14 mouse cellular contexts compared by ENCODE assay signal in the genomic region with DNA sequence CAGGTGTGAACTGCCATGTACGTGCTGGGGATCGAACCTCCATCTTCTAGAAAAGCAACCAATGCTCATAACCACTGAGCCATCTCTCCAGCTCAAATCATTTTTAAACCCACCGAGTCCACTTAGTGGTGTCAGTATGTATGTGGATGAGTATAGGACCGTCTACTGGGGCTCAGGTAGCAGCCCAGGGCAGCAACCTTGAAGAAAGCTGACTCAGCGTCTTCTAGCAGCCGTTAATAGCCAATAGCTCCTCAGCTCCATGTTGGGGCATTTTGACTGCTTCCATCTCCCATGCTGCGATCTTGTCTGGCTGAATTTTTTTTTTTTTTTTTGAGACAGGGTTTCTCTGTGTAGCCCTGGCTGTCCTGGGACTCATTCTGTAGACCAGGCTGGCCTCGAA.
"Had no signal": no experiment of that assay in that cellular context is flagged by ENCODE, and none has a peak within 500 bp of the region (broad histone marks: within the 10 kb centered on the region; RNA-seq: fewer than 3 reads in every experiment).

No protein-coding gene starts in this region.

- H3K27ac ChIP-seq: neural tube, embryonic 15.5 days; stomach, embryonic 15.5 days; stomach, postnatal 0 days had no signal

- H3K27me3 ChIP-seq: neural tube, embryonic 15.5 days; stomach, embryonic 15.5 days had no signal

- DNase-seq: right cerebral cortex, adult 18-20 months; right cerebral cortex, postnatal 14 days; right cerebral cortex, postnatal 25 days; right cerebral cortex, postnatal 4 days; spleen, adult 18-20 months; thymus, adult 18-20 months; thymus, adult 2 months; thymus, postnatal 14 days; thymus, postnatal 25 days; thymus, postnatal 36 days; thymus, postnatal 4 days had no signal

- H3K4me1 ChIP-seq: stomach, embryonic 15.5 days had no signal

- H3K4me2 ChIP-seq: neural tube, embryonic 15.5 days; stomach, embryonic 15.5 days had no signal

- H3K36me3 ChIP-seq: neural tube, embryonic 15.5 days; stomach, embryonic 15.5 days had no signal

- H3K4me3 ChIP-seq: neural tube, embryonic 15.5 days; stomach, embryonic 15.5 days had no signal

- H3K9me3 ChIP-seq: neural tube, embryonic 15.5 days; stomach, embryonic 15.5 days had no signal

- H3K9ac ChIP-seq: neural tube, embryonic 15.5 days; stomach, embryonic 15.5 days had no signal
